Mouse (Mus musculus) heart, adult 2 months (tissue): ENCODE measurements around the gene Palm2.
A peak's percentile ranks its signal among the peaks of the same experiment; 100 is the strongest.

Experiments
- CTCF ChIP-seq: fragments of 200-600 bp; IDR thresholded peaks from 2 replicates; pipeline ENCODE4 v1.8.1; 2022; ENCODE audit warnings: antibody characterized with exemption, mild to moderate bottlenecking, moderate library complexity
- EP300 ChIP-seq: fragments of 200-500 bp; IDR thresholded peaks from 2 replicates; pipeline ENCODE4 v1.6.1; 2011; ENCODE audit warnings: low read depth, low read length, control low read depth; ENCODE audit not compliant: insufficient read depth
- POLR2A ChIP-seq: fragments of 200-500 bp; IDR thresholded peaks from 2 replicates; pipeline ENCODE4 v1.6.1; 2011; ENCODE audit warnings: mild to moderate bottlenecking, low read depth, low read length, control low read depth; ENCODE audit not compliant: insufficient read depth

- TF ChIP-seq CTCF (no peak), POLR2A (no peak), EP300 (0 out of 2 replicates have a peak, but pooled peaks have one; percentile 27)
These were observed 153.0 kb downstream of the Palm2 start for GRCm38 (mm10) chr4:57586933-57587658.
